Mouse (Mus musculus) G1E (cell line): Measurements from ENCODE around the gene Gse1.

Experiments
- CTCF ChIP-seq: IDR thresholded peaks from 2 replicates; pipeline ENCODE4 v1.5.1; 2012; ENCODE audit warnings: low read depth, low read length, inconsistent platforms, mixed read lengths
- GATA1 ChIP-seq: IDR thresholded peaks from 2 replicates; pipeline ENCODE4 v1.6.1; 2012; ENCODE audit warnings: borderline replicate concordance, low read length, inconsistent platforms, mixed read lengths
- TAL1 ChIP-seq: conservative IDR thresholded peaks from 2 replicates; pipeline ENCODE4 v1.6.1; 2012; ENCODE audit warnings: low read depth, low read length, inconsistent platforms, mixed read lengths

GRCm38 (mm10) chr8:120415474-120415873, 187.2 kb downstream of the Gse1 start:
- TF ChIP-seq CTCF (no peak), GATA1 (no peak), TAL1 (no peak)
